Mouse (Mus musculus): ENCODE results near the gene Atg4b. TPM values are rescaled to one million over a fixed set of nuclear protein-coding genes. Genes with fewer than 3 reads are reported as not detected.
A peak's percentile ranks its signal among the peaks of the same experiment; 100 is the strongest.
"Not testable (repeated sequence)": the region's sequence is repeated elsewhere in the genome, so short reads cannot be mapped to it uniquely, and the experiment has no call there.

Gene Atg4b
- total RNA-seq, 2 experiments from 2014 or later = 79.7 to 89.7 TPM

- Histone ChIP-seq H3K4me3 (peak overlapping the region; percentile 65), H3K27ac (peak overlapping the region; percentile 100)
- peak; percentile 94 to 95 for DNase-seq (ENCODE audit: extremely low spot score in 1 of 2, low spot score in 2 of 2)
- intact Hi-C loops (cut with DNase I) = no loop called here
- no peak; the same call in 1 of the 2 replicates for TF ChIP-seq CTCF (IDR thresholded peaks at IDR 0.05)
Measured at GRCm38 (mm10) chr1:93825105-93825674, 73.9 kb downstream of the Atg4b start.

GRCm38 (mm10) chr1:93825771-93826539, 74.7 kb downstream of the Atg4b start:
- TF ChIP-seq CTCF (IDR thresholded peaks at IDR 0.05) = no peak; the same call in 1 of the 2 replicates
- Histone ChIP-seq H3K27ac (peak overlapping the region; percentile 100), H3K4me3 (peak overlapping the region; percentile 65)
- no peak for DNase-seq (ENCODE audit: extremely low spot score in 1 of 2, low spot score in 2 of 2)
- intact Hi-C loops (cut with DNase I) = no loop called here

GRCm38 (mm10) chr1:93826540-93826835, 75.2 kb downstream of the Atg4b start:
- no peak for TF ChIP-seq CTCF (IDR thresholded peaks at IDR 0.05)
- intact Hi-C loops (cut with DNase I) = no loop called here
- no peak overlapping the region for H3K4me3 ChIP-seq
- no peak for DNase-seq (ENCODE audit: extremely low spot score in 1 of 2, low spot score in 2 of 2)
- no peak overlapping the region for H3K27ac ChIP-seq

GRCm38 (mm10) chr1:93832754-93833360, 81.6 kb downstream of the Atg4b start:
- H3K4me3 ChIP-seq; DNase-seq (ENCODE audit: extremely low spot score in 1 of 2, low spot score in 2 of 2); H3K27ac ChIP-seq: not testable (repeated sequence)
- peak; percentile 39 for TF ChIP-seq CTCF (IDR thresholded peaks at IDR 0.05)
- intact Hi-C loops (cut with DNase I) = loop anchor here (10.0 kb wide), 2 partner anchors 82 to 242 kb away; partner anchors contain the start of gene Gal3st2b

GRCm38 (mm10) chr1:93834671-93835150, 83.4 kb downstream of the Atg4b start:
- Histone ChIP-seq H3K27ac (no peak overlapping the region), H3K4me3 (no peak overlapping the region)
- intact Hi-C loops (cut with DNase I) = loop anchor here (10.0 kb wide), 2 partner anchors 80 to 240 kb away; partner anchors contain the start of gene Gal3st2b
- no peak for TF ChIP-seq CTCF (IDR thresholded peaks at IDR 0.05)
- no peak for DNase-seq (ENCODE audit: extremely low spot score in 1 of 2, low spot score in 2 of 2)

GRCm38 (mm10) chr1:93835211-93835610, 83.9 kb downstream of the Atg4b start:
- Histone ChIP-seq H3K4me3 (no peak overlapping the region), H3K27ac (no peak overlapping the region)
- TF ChIP-seq CTCF (IDR thresholded peaks at IDR 0.05) = no peak
- no peak for DNase-seq (ENCODE audit: extremely low spot score in 1 of 2, low spot score in 2 of 2)
- intact Hi-C loops (cut with DNase I) = loop anchor here (10.0 kb wide), 2 partner anchors 80 to 240 kb away; partner anchors contain the start of gene Gal3st2b

GRCm38 (mm10) chr1:93835876-93836531, 84.7 kb downstream of the Atg4b start:
- intact Hi-C loops (cut with DNase I) = loop anchor here (10.0 kb wide), 2 partner anchors 79 to 239 kb away; partner anchors contain the start of gene Gal3st2b
- TF ChIP-seq CTCF (IDR thresholded peaks at IDR 0.05) = no peak
- Histone ChIP-seq H3K4me3 (no peak overlapping the region), H3K27ac (no peak overlapping the region)
- DNase-seq (ENCODE audit: extremely low spot score in 1 of 2, low spot score in 2 of 2) = peak in 1 of 2 experiments; percentile 7

GRCm38 (mm10) chr1:93836532-93836913, 85.2 kb downstream of the Atg4b start:
- intact Hi-C loops (cut with DNase I) = loop anchor here (10.0 kb wide), 2 partner anchors 78 to 238 kb away; partner anchors contain the start of gene Gal3st2b
- no peak overlapping the region for H3K4me3 ChIP-seq
- TF ChIP-seq CTCF (IDR thresholded peaks at IDR 0.05) = no peak
- H3K27ac ChIP-seq = no peak overlapping the region
- no peak for DNase-seq (ENCODE audit: extremely low spot score in 1 of 2, low spot score in 2 of 2)

- no peak overlapping the region for H3K27ac ChIP-seq
- DNase-seq (ENCODE audit: extremely low spot score in 1 of 2, low spot score in 2 of 2) = no peak
- H3K4me3 ChIP-seq = no peak overlapping the region
- no peak for TF ChIP-seq CTCF (IDR thresholded peaks at IDR 0.05)
- intact Hi-C loops (cut with DNase I) = loop anchor here (10.0 kb wide), 2 partner anchors 77 to 237 kb away; partner anchors contain the start of gene Gal3st2b
Measured at GRCm38 (mm10) chr1:93837335-93837734, 86.0 kb downstream of the Atg4b start.

- intact Hi-C loops (cut with DNase I) = loop anchor here (10.0 kb wide), 2 partner anchors 76 to 236 kb away; partner anchors contain the start of gene Gal3st2b
Measured at GRCm38 (mm10) chr1:93838569-93838968, 87.3 kb downstream of the Atg4b start.

More at GRCm38 (mm10) chr1:93838569-93838968, 87.3 kb downstream of the Atg4b start:
- not testable (repeated sequence) for H3K4me3 ChIP-seq; H3K27ac ChIP-seq; DNase-seq (ENCODE audit: extremely low spot score in 1 of 2, low spot score in 2 of 2)

Other genes with a start within 250 kb of the Atg4b start
- 10 to 100 TPM; 11.7 to 12.9 TPM for gene Farp2, start 239.4 kb upstream of the Atg4b start, total RNA-seq (2021)
- 100 to 1,000 TPM; 360 to 388 TPM for gene Stk25, start 92.8 kb upstream of the Atg4b start, total RNA-seq (2021)
- gene Bok, start 65.8 kb upstream of the Atg4b start, total RNA-seq (2021) = 10 to 100 TPM; 33.2 to 35.8 TPM
- gene Thap4, start 3.4 kb downstream of the Atg4b start, total RNA-seq (2021) = 10 to 100 TPM; 42.0 to 44.4 TPM
- gene Dtymk, start 50.4 kb downstream of the Atg4b start, total RNA-seq (2021) = 10 to 100 TPM; 50.8 to 52.5 TPM
- 10 to 100 TPM; 12.8 to 15.2 TPM for gene Ing5, start 52.5 kb downstream of the Atg4b start, total RNA-seq (2021)
- gene D2hgdh, start 73.4 kb downstream of the Atg4b start, total RNA-seq (2021) = 10 to 100 TPM; 12.6 to 14.2 TPM
- under 1 TPM in 1 of 2 experiments, not detected in 1; 0.16 TPM for gene Gal3st2, start 109.8 kb downstream of the Atg4b start, total RNA-seq (2021)
- under 1 TPM in 1 of 2 experiments, not detected in 1; 0.54 TPM for gene Gal3st2b, start 166.8 kb downstream of the Atg4b start, total RNA-seq (2021)
- gene Gal3st2c, start 239.0 kb downstream of the Atg4b start, total RNA-seq (2021) = under 1 TPM; 0.05 TPM

All from left cerebral cortex, adult 2 months (tissue).